Mouse (Mus musculus) megakaryocyte, embryonic 14.5 days (primary cell): ENCODE measurements around the gene Znrd1. TPM values are rescaled to one million over a fixed set of nuclear protein-coding genes. Genes with fewer than 3 reads are reported as not detected.

Source experiments
- H3K27me3 ChIP-seq: replicated peaks from 2 replicates; pipeline ENCODE3; 2012; ENCODE audit warnings: inconsistent platforms
- H3K36me3 ChIP-seq: replicated peaks from 2 replicates; pipeline ENCODE3; 2012; ENCODE audit warnings: low read length, inconsistent platforms, mixed read lengths
- H3K4me1 ChIP-seq: 2 replicates; pipeline ENCODE4 v1.6.1; 2012; ENCODE audit warnings: inconsistent platforms
- H3K4me3 ChIP-seq: replicated peaks from 2 replicates; pipeline ENCODE3; 2012; ENCODE audit warnings: moderate library complexity, mild to moderate bottlenecking, inconsistent platforms
- H3K9me3 ChIP-seq: 2 replicates; pipeline ENCODE4 v1.6.1; 2012; ENCODE audit warnings: inconsistent platforms
- FLI1 ChIP-seq: IDR thresholded peaks from 2 replicates; pipeline ENCODE4 v1.6.1; 2012; ENCODE audit warnings: low read length, inconsistent platforms, mixed read lengths
- GATA1 ChIP-seq: IDR thresholded peaks from 3 replicates; pipeline ENCODE4 v1.6.1; 2012; ENCODE audit warnings: mixed read lengths, low read length, inconsistent platforms, borderline replicate concordance
- polyA plus RNA-seq: library from polyadenylated mRNA; stranded (reverse); fragments of >175 nt; gene quantifications from 2 replicates; pipeline ENCODE4 v1.2.3, GENCODE M21; 2012; ENCODE audit warnings: low replicate concordance; ENCODE audit not compliant: insufficient read depth

Gene Znrd1
- polyA plus RNA-seq, 1 experiment = 2.1 TPM

DNA sequence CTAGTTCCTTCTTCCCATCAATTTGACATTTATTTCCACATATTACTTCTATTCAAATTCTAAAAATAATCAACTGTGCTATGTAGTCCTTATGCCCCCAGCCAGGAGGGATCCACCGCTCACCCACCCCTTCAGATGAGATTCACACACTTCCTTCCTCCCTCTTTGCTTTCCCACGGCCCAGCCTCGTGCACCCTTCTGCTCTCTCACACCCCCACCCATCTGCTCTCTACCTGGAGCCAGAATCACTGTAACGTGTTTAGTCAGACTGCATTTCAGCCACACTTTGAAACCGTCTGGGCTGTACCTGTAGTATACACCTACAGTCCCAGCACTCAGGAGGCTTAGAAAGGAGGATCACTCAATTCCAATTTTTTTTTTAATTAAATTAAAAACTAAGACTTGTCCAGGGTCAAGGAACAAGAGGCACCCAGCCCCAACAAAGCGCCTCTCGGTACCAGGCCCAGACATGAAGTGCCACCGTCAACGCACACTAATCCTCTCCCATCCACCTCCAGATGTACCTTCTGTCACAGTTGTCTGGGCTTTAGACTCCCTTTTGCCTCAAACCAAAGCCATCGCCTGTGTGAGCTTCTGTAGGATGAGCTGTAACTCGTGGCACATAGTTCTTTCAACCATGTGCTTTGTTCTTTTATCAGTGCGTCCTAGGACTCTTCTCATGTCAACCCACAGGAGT lies 29.0 kb downstream of the Znrd1 start:
- H3K36me3 ChIP-seq = no peaks in the 10 kb centered on the region
- H3K4me3 ChIP-seq = no peak overlapping the region
- TF ChIP-seq GATA1 = no peak
- no peak for TF ChIP-seq FLI1
- H3K9me3 ChIP-seq = no peaks in the 10 kb centered on the region; the same call in 1 of the 2 replicates
- H3K27me3 ChIP-seq = peaks cover 31% of the 10 kb centered on the region
- H3K4me1 ChIP-seq = peaks cover 11% of the 10 kb centered on the region

DNA sequence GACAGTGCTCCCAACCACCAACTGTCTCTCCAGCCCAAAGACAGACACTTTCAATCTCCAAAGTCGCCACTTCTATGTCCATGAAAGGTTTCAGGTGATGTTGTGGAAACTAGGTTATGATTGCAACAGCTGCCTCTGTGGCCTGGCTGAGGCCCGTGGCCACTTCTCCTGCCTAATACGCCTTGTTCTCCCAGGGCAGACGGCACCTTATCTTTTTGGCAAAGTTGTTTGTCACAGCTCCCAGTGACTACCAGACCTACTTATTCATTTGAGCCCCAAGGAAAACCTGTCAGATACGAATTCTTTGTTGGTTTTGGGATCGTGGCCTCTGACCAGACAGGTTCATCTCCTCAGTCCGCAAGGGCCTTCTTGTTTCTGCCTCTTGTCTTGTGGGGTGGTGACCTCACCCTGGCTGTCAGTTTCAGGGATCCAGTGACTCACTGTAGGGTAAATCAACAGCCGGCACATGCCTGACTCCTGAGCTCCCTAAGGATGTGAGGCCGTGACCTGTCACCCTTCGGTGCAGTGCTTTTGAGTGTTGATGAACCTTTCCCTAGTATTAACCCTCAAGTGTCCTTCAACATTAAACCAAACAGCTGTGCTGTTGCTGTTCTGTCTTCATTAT lies 30.8 kb downstream of the Znrd1 start:
- H3K36me3 ChIP-seq = no peaks in the 10 kb centered on the region
- TF ChIP-seq GATA1 (no peak), FLI1 (no peak)
- peaks cover 29% of the 10 kb centered on the region for H3K27me3 ChIP-seq
- H3K9me3 ChIP-seq = no peaks in the 10 kb centered on the region; the same call in 1 of the 2 replicates
- peaks cover 11% of the 10 kb centered on the region for H3K4me1 ChIP-seq
- no peak overlapping the region for H3K4me3 ChIP-seq

DNA sequence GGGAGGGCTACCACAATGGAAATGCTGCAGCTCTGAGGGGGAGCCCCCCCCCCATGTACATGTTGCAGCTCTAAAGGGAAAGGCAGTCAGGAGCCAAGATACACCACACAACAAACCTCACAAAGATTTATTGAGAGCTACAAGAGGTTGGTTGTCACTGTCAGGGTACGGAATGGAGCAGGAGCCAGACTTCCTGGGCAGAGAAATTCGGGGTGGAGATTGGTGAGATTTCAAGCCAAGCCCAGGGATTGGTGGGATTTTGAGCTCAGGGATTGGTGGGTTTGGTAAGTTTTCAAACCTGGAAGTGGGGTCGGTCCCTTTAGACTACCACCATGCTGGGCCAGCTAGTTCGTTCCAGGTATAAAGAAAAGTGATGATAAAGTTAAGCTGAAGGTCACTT lies 34.9 kb downstream of the Znrd1 start:
- Histone ChIP-seq H3K36me3 (no peaks in the 10 kb centered on the region), H3K9me3 (no peaks in the 10 kb centered on the region; the same call in 1 of the 2 replicates), H3K4me1 (no peaks in the 10 kb centered on the region), H3K27me3 (peaks cover 33% of the 10 kb centered on the region), H3K4me3 (no peak overlapping the region)
- TF ChIP-seq FLI1 (no peak), GATA1 (no peak)

DNA sequence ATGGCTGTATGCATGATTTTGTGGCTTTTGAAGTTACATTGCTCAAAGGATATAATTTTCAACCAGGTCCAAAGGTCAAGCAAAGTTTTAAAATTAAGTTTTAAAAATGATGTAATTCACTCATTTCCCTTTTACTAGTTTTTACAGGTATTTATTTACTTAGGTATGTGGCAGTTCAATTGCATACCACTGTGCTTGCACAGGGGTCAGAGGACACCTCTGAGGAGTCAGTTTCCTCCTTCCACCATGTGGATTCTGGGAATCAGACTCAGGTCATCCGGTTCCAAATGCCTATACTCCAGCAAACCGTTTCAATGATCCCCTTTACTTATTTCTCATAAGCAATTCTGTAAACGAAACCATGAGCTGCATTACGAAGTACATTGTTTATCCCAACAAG lies 35.6 kb downstream of the Znrd1 start:
- Histone ChIP-seq H3K4me1 (no peaks in the 10 kb centered on the region), H3K27me3 (peaks cover 32% of the 10 kb centered on the region), H3K4me3 (no peak overlapping the region), H3K9me3 (no peaks in the 10 kb centered on the region; the same call in 1 of the 2 replicates), H3K36me3 (no peaks in the 10 kb centered on the region)
- no peak for TF ChIP-seq GATA1
- TF ChIP-seq FLI1 = no peak

DNA sequence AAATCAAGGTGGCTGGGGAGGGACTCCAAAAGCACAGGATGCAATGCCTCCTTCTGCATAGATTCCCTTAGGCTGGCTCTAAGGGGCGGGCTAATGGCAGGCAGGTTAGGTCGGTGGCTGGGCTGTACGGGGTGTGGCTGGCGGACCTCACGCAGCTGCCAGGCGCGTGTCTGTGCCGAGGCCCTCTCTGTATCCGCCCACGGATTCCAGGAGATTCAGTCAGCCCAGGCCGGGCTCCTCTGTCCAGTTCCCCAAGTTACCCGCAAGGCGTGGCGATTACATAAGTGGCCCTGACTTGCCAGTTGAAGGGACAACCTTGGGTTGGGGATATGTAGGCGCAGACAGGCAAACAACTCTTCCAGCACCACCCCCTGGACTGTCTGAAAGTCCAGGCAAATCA lies 38.1 kb downstream of the Znrd1 start:
- Histone ChIP-seq H3K9me3 (no peaks in the 10 kb centered on the region; the same call in 1 of the 2 replicates), H3K4me3 (no peak overlapping the region), H3K27me3 (peaks cover 40% of the 10 kb centered on the region), H3K36me3 (no peaks in the 10 kb centered on the region), H3K4me1 (peaks cover 1% of the 10 kb centered on the region)
- no peak for TF ChIP-seq FLI1
- no peak for TF ChIP-seq GATA1

DNA sequence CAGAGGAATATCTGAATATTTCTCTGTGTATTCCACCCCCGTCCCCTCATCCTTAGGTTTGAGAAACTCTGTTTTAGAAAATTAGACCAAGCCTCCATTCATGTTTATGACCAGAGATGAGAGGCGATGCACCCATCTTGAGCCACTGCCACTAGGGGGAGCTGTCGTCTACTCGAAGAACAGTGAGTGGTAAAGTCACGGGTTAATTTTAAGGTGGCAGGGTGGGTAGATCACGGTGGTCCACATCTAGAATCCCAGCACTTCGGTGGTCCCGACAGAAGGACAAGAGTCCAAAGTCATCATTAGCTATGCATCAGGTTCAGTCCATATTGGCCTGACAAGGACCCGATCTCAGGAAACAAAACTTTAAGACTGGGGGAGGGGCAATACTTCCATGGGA lies 43.3 kb downstream of the Znrd1 start:
- TF ChIP-seq GATA1 (no peak), FLI1 (no peak)
- H3K9me3 ChIP-seq = no peaks in the 10 kb centered on the region
- H3K36me3 ChIP-seq = no peaks in the 10 kb centered on the region

DNA sequence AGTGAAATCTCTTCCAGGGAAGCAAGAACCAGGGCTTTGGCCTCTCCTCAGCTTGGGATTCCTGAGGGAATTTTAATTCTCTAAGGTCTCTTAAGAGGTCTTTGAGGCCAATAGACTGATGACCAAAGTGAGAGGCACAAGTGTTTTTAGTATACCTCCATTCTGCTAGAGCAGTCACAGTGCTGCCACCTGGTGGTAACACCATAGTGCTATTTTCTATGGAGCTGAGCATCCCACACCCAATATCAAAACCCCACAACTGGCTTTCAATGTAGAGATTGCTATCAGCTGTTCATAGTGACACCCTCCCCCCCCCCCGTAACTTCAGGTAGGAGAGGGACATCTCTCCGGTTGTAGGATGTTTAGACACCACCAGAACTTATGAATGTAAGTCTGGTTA lies 44.3 kb downstream of the Znrd1 start:
- Histone ChIP-seq H3K36me3 (no peaks in the 10 kb centered on the region), H3K4me3 (no peak overlapping the region)

More for the DNA sequence above, 43.3 kb downstream of the Znrd1 start:
- Histone ChIP-seq H3K4me3 (peak overlapping the region; percentile 53), H3K4me1 (peaks cover 6% of the 10 kb centered on the region), H3K27me3 (peaks cover 35% of the 10 kb centered on the region)

DNA sequence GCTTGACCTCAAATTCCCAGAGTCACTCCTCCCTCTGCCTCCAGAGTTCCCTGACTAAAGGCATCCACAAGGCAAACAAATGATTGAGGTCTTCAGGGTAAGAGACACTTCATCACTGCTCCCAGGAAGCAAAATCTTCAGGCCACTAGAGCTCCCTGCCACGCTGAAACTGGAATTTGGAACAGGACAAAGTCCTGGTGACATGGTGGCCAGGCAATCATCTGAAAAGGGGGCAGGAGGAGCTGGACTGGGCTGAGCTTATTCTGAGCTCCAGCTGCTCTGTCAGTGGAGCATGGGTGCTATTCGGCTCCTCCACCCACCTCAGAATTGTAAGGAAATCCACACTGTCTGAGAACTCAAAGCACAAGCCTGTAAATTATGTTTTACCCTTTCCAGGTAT lies 46.3 kb downstream of the Znrd1 start:
- TF ChIP-seq FLI1 (no peak), GATA1 (no peak)
- no peak overlapping the region for H3K4me3 ChIP-seq
- H3K27me3 ChIP-seq = peaks cover 53% of the 10 kb centered on the region

More for the DNA sequence above, 44.3 kb downstream of the Znrd1 start:
- no peak for TF ChIP-seq FLI1
- TF ChIP-seq GATA1 = no peak
- Histone ChIP-seq H3K4me1 (peaks cover 6% of the 10 kb centered on the region), H3K9me3 (no peaks in the 10 kb centered on the region), H3K27me3 (peaks cover 42% of the 10 kb centered on the region)

DNA sequence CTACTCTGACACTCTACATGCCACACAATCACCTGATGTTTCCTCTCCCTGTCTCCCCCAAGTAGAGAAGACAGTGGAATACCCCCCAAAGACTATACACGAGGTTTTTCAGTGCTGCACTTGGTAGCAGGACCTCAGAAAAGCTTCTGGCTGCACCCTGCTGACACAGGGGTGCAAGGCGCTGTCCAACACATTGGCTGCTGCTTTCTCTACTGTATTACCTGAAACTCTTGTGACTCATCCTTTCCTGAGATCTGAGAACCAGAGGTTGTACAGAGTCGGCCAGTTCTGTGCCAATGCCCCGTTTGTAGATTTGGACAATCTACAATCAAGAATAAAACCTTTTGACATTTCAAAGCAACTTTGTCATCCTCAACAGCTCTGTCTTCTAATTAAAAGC lies 48.6 kb downstream of the Znrd1 start:
- Histone ChIP-seq H3K36me3 (no peaks in the 10 kb centered on the region), H3K4me3 (no peak overlapping the region), H3K9me3 (no peaks in the 10 kb centered on the region), H3K27me3 (peaks cover 62% of the 10 kb centered on the region), H3K4me1 (peaks cover under 1% of the 10 kb centered on the region; the same call in 1 of the 2 replicates)
- no peak for TF ChIP-seq FLI1
- no peak for TF ChIP-seq GATA1

More for the DNA sequence above, 46.3 kb downstream of the Znrd1 start:
- peaks cover 6% of the 10 kb centered on the region for H3K4me1 ChIP-seq
- H3K9me3 ChIP-seq = no peaks in the 10 kb centered on the region
- H3K36me3 ChIP-seq = no peaks in the 10 kb centered on the region

DNA sequence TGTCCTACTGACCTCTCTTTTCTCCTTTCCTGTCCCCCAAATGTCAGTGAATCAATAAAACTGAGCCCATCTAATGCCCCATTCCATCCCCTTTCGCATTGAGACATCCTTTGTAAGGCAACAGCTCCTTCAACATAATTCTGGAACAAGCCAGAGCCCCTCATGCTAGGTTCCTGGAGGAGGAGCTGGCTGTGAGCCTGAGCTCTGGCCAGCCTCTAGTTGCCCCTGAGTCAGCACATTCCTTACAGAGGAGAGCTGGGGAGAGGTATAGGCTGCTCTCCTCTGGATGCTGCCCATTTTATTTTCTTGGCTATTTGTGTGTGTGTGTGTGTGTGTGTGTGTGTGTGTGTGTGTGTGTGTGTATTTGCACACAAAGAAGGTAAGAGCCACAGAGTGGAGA lies 50.1 kb downstream of the Znrd1 start:
- Histone ChIP-seq H3K4me1 (no peaks in the 10 kb centered on the region), H3K36me3 (no peaks in the 10 kb centered on the region), H3K4me3 (no peak overlapping the region), H3K9me3 (no peaks in the 10 kb centered on the region), H3K27me3 (peaks cover 60% of the 10 kb centered on the region)
- TF ChIP-seq FLI1 (no peak), GATA1 (no peak)

Other genes starting within 250 kb of the Znrd1 start
- gene H2-M10.5, start 185.6 kb downstream of the Znrd1 start, polyA plus RNA-seq = not detected in 2 replicates
- gene H2-M10.6, start 146.4 kb downstream of the Znrd1 start, polyA plus RNA-seq = not detected in 2 replicates
- gene Trim26, start 121.4 kb downstream of the Znrd1 start, polyA plus RNA-seq = 2.1 and 17.7 TPM in 2 replicates
- gene Trim15, start 91.3 kb downstream of the Znrd1 start, polyA plus RNA-seq = not detected in 2 replicates
- 0.27 TPM in 1 of 2 replicates, not detected in the other for gene Trim10, start 89.0 kb downstream of the Znrd1 start, polyA plus RNA-seq
- not detected in 2 replicates for gene Trim40, start 68.4 kb downstream of the Znrd1 start, polyA plus RNA-seq
- gene Trim31, start 60.4 kb downstream of the Znrd1 start, polyA plus RNA-seq = not detected in 2 replicates
- gene Rnf39, start 15.6 kb downstream of the Znrd1 start, polyA plus RNA-seq = not detected in 2 replicates
- gene Ppp1r11, start 6.8 kb downstream of the Znrd1 start, polyA plus RNA-seq = 504 and 1,093 TPM in 2 replicates
- 0.85 TPM in 1 of 2 replicates, not detected in the other for gene Znrd1as, start within 50 bp of the Znrd1 start, polyA plus RNA-seq
- gene 2410137M14Rik, start 22.7 kb upstream of the Znrd1 start, polyA plus RNA-seq = not detected in 2 replicates
- gene H2-M5, start 31.0 kb upstream of the Znrd1 start, polyA plus RNA-seq = not detected in 2 replicates
- gene Zfp57, start 42.6 kb upstream of the Znrd1 start, polyA plus RNA-seq = 3.5 TPM in 1 of 2 replicates, not detected in the other
- not detected in 2 replicates for gene Mog, start 64.8 kb upstream of the Znrd1 start, polyA plus RNA-seq
- 1.6 and 1.7 TPM in 2 replicates for gene Gabbr1, start 87.4 kb upstream of the Znrd1 start, polyA plus RNA-seq
- not detected in 2 replicates for gene Olfr90, start 129.9 kb upstream of the Znrd1 start, polyA plus RNA-seq
- gene Olfr91, start 139.7 kb upstream of the Znrd1 start, polyA plus RNA-seq = not detected in 2 replicates
- not detected in 2 replicates for gene Olfr92, start 161.5 kb upstream of the Znrd1 start, polyA plus RNA-seq
- gene Olfr93, start 202.9 kb upstream of the Znrd1 start, polyA plus RNA-seq = not detected in 2 replicates
- gene Ubd, start 235.3 kb upstream of the Znrd1 start, polyA plus RNA-seq = not detected in 2 replicates
- gene Olfr94, start 242.4 kb upstream of the Znrd1 start, polyA plus RNA-seq = not detected in 2 replicates